ENCODE assay signal across 9 mouse cellular contexts in the genomic region with DNA sequence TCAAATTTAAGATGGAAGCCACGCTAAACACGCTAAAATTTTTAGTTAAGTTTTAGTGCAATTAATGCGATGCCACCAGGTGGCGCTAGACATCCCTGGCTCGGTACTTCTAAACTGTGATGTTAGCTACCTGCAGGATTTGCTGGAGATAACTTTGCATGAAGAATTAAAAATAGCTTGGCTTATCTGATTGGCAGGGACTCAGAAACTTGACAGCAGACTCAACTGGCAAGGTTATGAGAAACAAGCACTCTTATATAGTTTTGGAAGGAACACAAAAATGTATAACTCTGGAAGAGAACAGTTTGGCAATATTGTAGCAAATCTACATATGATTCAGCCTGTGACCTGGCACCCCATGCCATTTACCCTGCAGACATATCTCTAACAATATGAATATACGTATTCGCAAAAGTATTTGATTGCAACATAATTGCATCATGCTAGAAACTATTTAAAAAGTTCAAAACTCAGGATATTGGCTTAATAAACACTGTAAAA. TPM values are rescaled to one million over a fixed set of nuclear protein-coding genes. Genes with fewer than 3 reads are reported as not detected.
DNase-seq lines count a peak whose midpoint lies in the region; ATAC-seq lines count a peak whose summit lies in the region.
"Had no signal": no experiment of that assay in that cellular context is flagged by ENCODE, and none has a peak within 500 bp of the region (broad histone marks: within the 10 kb centered on the region; RNA-seq: fewer than 3 reads in every experiment).

No protein-coding gene starts in this region.

- no peak overlapping the region for H3K4me3 ChIP-seq in hindbrain, embryonic 11.5 days (ENCODE audit: low read depth, low read length)
- H3K4me3 ChIP-seq in hindbrain, embryonic 13.5 days, result no peak overlapping the region
- H3K4me3 ChIP-seq in heart, embryonic 12.5 days, result no peak overlapping the region
- H3K4me3 ChIP-seq: embryonic facial prominence, embryonic 13.5 days had no signal

- H3K9ac ChIP-seq in hindbrain, embryonic 11.5 days (ENCODE audit: low read depth, low read length), result no peak overlapping the region
- H3K9ac ChIP-seq in hindbrain, embryonic 13.5 days, result no peak overlapping the region
- H3K9ac ChIP-seq in heart, embryonic 12.5 days, result no peak overlapping the region
- H3K9ac ChIP-seq: embryonic facial prominence, embryonic 13.5 days had no signal

- H3K27ac ChIP-seq in hindbrain, embryonic 11.5 days (ENCODE audit: low read depth, low read length), result no peak overlapping the region
- H3K27ac ChIP-seq in hindbrain, embryonic 13.5 days, result no peak overlapping the region
- no peak overlapping the region for H3K27ac ChIP-seq in heart, embryonic 12.5 days (ENCODE audit: poor library complexity, severe bottlenecking)
- H3K27ac ChIP-seq: embryonic facial prominence, embryonic 13.5 days had no signal

- WGBS in hindbrain, embryonic 11.5 days, result 35% methylated on average over 7 of the region's 7 CpGs
- 30% methylated on average over 7 of the region's 7 CpGs for WGBS in hindbrain, embryonic 13.5 days
- 40% methylated on average over 7 of the region's 7 CpGs for WGBS in heart, embryonic 12.5 days

- ATAC-seq in hindbrain, embryonic 11.5 days (ENCODE audit: low FRiP score), result no peak
- no peak for ATAC-seq in hindbrain, embryonic 13.5 days (ENCODE audit: low FRiP score)
- ATAC-seq in heart, embryonic 12.5 days (ENCODE audit: insufficient number of reproducible peaks, low FRiP score), result 0 out of 2 replicates have a peak, but pooled peaks have one; percentile 9

- H3K4me1 ChIP-seq in hindbrain, embryonic 11.5 days (replicated peaks; ENCODE audit: control insufficient read depth, insufficient read depth, low read length), result no peaks in the 10 kb centered on the region
- H3K4me1 ChIP-seq in hindbrain, embryonic 13.5 days (replicated peaks), result no peaks in the 10 kb centered on the region
- peaks cover 15% of the 10 kb centered on the region for H3K4me1 ChIP-seq in heart, embryonic 12.5 days (replicated peaks)
- H3K4me1 ChIP-seq: embryonic facial prominence, embryonic 13.5 days had no signal

- H3K27me3 ChIP-seq in hindbrain, embryonic 11.5 days (ENCODE audit: control insufficient read depth, insufficient read depth, low read length), result no peaks in the 10 kb centered on the region
- no peaks in the 10 kb centered on the region for H3K27me3 ChIP-seq in hindbrain, embryonic 13.5 days
- H3K27me3 ChIP-seq in heart, embryonic 12.5 days (replicated peaks), result no peaks in the 10 kb centered on the region
- H3K27me3 ChIP-seq: embryonic facial prominence, embryonic 13.5 days had no signal

- no peaks in the 10 kb centered on the region for H3K36me3 ChIP-seq in hindbrain, embryonic 11.5 days (ENCODE audit: control insufficient read depth, insufficient read depth, low read length)
- no peaks in the 10 kb centered on the region for H3K36me3 ChIP-seq in hindbrain, embryonic 13.5 days
- H3K36me3 ChIP-seq in heart, embryonic 12.5 days, result 0 out of 2 replicates have a peak, but pooled peaks cover 3% of the 10 kb centered on the region
- H3K36me3 ChIP-seq: embryonic facial prominence, embryonic 13.5 days had no signal

- no peaks in the 10 kb centered on the region for H3K9me3 ChIP-seq in hindbrain, embryonic 11.5 days (ENCODE audit: control insufficient read depth, low read length)
- no peaks in the 10 kb centered on the region for H3K9me3 ChIP-seq in hindbrain, embryonic 13.5 days
- no peaks in the 10 kb centered on the region for H3K9me3 ChIP-seq in heart, embryonic 12.5 days (replicated peaks)
- H3K9me3 ChIP-seq: embryonic facial prominence, embryonic 13.5 days had no signal

- peak; percentile 76 for DNase-seq in hindbrain, embryonic 11.5 days (ENCODE audit: low spot score)
- DNase-seq in R1 (ENCODE audit: low read depth, low spot score), result peak; percentile 67
- DNase-seq in cerebellum, postnatal 36 days, result peak; percentile 47 to 63
- DNase-seq in kidney, postnatal 36 days, result peak; percentile 51 to 84
- DNase-seq in lung, postnatal 14 days, result peak; percentile 79
- DNase-seq in spleen, postnatal 14 days (ENCODE audit: low spot score in 2 of 2), result peak; percentile 19 to 59

- no peak overlapping the region for H3K4me2 ChIP-seq in hindbrain, embryonic 11.5 days (replicated peaks; ENCODE audit: low read depth, low read length)
- no peak overlapping the region for H3K4me2 ChIP-seq in hindbrain, embryonic 13.5 days
- peak overlapping the region; percentile 47 for H3K4me2 ChIP-seq in heart, embryonic 12.5 days
- H3K4me2 ChIP-seq: embryonic facial prominence, embryonic 13.5 days had no signal

RNA-seq across cellular contexts. Expression of a gene that starts 32.9 kb away (rescaled TPM):
- polyA plus RNA-seq in hindbrain, embryonic 11.5 days (2014; fragmentation: Nextera tagmentation; extraction: Ambion mirVana), result 15.4 and 17.5 TPM in 2 replicates
- polyA plus RNA-seq in hindbrain, embryonic 13.5 days (2015; fragmentation: Nextera tagmentation; extraction: Ambion mirVana), result 32.0 and 34.5 TPM in 2 replicates
- 12.4 and 13.3 TPM in 2 replicates for polyA plus RNA-seq in heart, embryonic 12.5 days (2016; fragmentation: Nextera tagmentation; extraction: Ambion mirVana)

RNA-seq across cellular contexts. Expression of a gene that starts 33.1 kb away (rescaled TPM):
- polyA plus RNA-seq in hindbrain, embryonic 11.5 days (2014; fragmentation: Nextera tagmentation; extraction: Ambion mirVana), result 16.9 and 20.1 TPM in 2 replicates
- polyA plus RNA-seq in hindbrain, embryonic 13.5 days (2015; fragmentation: Nextera tagmentation; extraction: Ambion mirVana), result 12.2 and 13.3 TPM in 2 replicates
- 70.7 and 71.0 TPM in 2 replicates for polyA plus RNA-seq in heart, embryonic 12.5 days (2016; fragmentation: Nextera tagmentation; extraction: Ambion mirVana)

RNA-seq across cellular contexts. Expression of a gene that starts 51.7 kb away (rescaled TPM):
- 3.3 and 4.3 TPM in 2 replicates for polyA plus RNA-seq in hindbrain, embryonic 11.5 days (2014; fragmentation: Nextera tagmentation; extraction: Ambion mirVana)
- polyA plus RNA-seq in hindbrain, embryonic 13.5 days (2015; fragmentation: Nextera tagmentation; extraction: Ambion mirVana), result 10.0 and 11.7 TPM in 2 replicates
- 1.9 and 3.6 TPM in 2 replicates for polyA plus RNA-seq in heart, embryonic 12.5 days (2016; fragmentation: Nextera tagmentation; extraction: Ambion mirVana)

RNA-seq across cellular contexts. Expression of a gene that starts 59.3 kb away (rescaled TPM):
- polyA plus RNA-seq in hindbrain, embryonic 11.5 days (2014; fragmentation: Nextera tagmentation; extraction: Ambion mirVana), result 122 and 143 TPM in 2 replicates
- polyA plus RNA-seq in hindbrain, embryonic 13.5 days (2015; fragmentation: Nextera tagmentation; extraction: Ambion mirVana), result 202 and 209 TPM in 2 replicates
- polyA plus RNA-seq in heart, embryonic 12.5 days (2016; fragmentation: Nextera tagmentation; extraction: Ambion mirVana), result 62.7 and 65.1 TPM in 2 replicates
